Mouse (Mus musculus): Measurements from ENCODE around the gene Fras1. TPM values are rescaled to one million over a fixed set of nuclear protein-coding genes. Genes with fewer than 3 reads are reported as not detected.

The Fras1 gene
- polyA plus RNA-seq, 1 experiment from 2014 or later, result 1.2 TPM

GRCm38 (mm10) chr5:96783506-96784288 is 409.9 kb downstream of the Fras1 start:
- DNase-seq (ENCODE audit: low spot score), result no peak

DNA sequence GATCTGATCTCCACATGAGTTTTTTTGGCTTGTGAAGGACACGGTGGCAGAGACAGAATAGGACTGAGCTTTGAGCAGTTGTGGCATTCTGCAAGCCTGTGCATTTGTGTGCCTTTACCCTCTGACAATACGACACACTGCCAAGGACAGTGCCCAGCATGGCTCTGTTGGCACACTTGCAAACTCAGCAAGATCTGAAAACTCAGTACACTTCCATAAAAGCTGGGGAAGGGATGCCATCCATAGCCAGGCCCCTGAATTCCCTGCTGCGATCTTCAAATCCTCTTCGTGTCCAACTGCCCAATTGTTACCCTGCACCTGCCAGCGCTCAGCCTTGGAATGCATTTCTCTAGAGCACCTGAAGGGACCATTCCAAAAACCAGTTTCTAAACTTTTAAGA is 411.3 kb downstream of the Fras1 start:
- no peak for DNase-seq (ENCODE audit: low spot score)

DNA sequence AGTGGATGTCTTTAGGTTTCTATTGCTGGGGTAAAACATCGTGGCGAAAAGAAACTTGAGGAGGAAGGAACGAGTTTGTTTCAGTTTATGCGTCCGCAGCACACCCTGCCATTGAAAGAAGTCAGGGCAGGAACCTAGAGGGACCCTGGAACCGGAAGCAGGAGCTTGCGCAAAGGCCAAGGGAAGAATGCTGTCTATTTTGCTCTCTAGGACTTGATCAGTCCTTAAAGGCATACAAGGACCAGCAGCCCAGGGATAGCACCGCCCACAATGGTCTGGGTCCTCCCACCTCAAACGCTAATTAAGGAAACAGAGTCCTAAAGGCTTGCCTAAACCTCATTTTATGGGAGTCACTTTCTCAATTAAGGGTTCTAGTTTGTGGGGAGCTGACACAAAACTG is 418.7 kb downstream of the Fras1 start:
- DNase-seq (ENCODE audit: low spot score), result no peak

GRCm38 (mm10) chr5:96792936-96793718 is 419.4 kb downstream of the Fras1 start, which contains the start of gene Anxa3:
Gene Anxa3, plus strand, starts transcription at chr5:96793339.
- no peak for DNase-seq (ENCODE audit: low spot score)

GRCm38 (mm10) chr5:96793953-96794635 is 420.3 kb downstream of the Fras1 start:
- no peak for DNase-seq (ENCODE audit: low spot score)

- no peak for DNase-seq (ENCODE audit: low spot score)
Measured at GRCm38 (mm10) chr5:96795752-96796151, 422.0 kb downstream of the Fras1 start.

GRCm38 (mm10) chr5:96797465-96797864 is 423.7 kb downstream of the Fras1 start:
- no peak for DNase-seq (ENCODE audit: low spot score)

- no peak for DNase-seq (ENCODE audit: low spot score)
Measured at GRCm38 (mm10) chr5:96799165-96799564, 425.4 kb downstream of the Fras1 start.

DNA sequence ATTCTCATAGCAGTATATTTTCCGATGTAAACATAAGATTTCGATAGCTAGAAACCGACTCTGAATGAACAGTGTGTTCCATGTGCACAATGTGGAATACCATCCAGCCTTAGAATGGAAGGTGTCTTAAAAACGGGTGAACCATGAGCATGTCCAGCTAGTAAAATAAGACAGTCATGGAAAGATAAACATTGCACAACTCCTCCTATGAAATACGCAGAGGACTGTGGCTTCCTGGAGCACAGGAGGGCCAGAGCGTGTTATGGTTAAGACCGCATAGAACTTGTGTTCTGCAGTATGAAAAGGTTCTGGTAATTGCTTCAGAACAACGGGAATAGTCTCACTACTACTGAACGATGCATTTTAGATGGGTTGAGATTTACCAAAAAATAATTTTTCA is 426.2 kb downstream of the Fras1 start:
- DNase-seq (ENCODE audit: low spot score), result no peak

- no peak for DNase-seq (ENCODE audit: low spot score)
Measured at GRCm38 (mm10) chr5:96802185-96802584, 428.4 kb downstream of the Fras1 start.

GRCm38 (mm10) chr5:96803091-96803490 is 429.3 kb downstream of the Fras1 start:
- DNase-seq (ENCODE audit: low spot score), result no peak

GRCm38 (mm10) chr5:96804304-96804703 is 430.5 kb downstream of the Fras1 start:
- no peak for DNase-seq (ENCODE audit: low spot score)

GRCm38 (mm10) chr5:96804813-96805212 is 431.1 kb downstream of the Fras1 start:
- DNase-seq (ENCODE audit: low spot score), result no peak

- no peak for DNase-seq (ENCODE audit: low spot score)
Measured at GRCm38 (mm10) chr5:96810620-96811019, 436.9 kb downstream of the Fras1 start.

- peak; percentile 26 for DNase-seq (ENCODE audit: low spot score)
Measured at GRCm38 (mm10) chr5:96824769-96825327, 451.1 kb downstream of the Fras1 start.

DNA sequence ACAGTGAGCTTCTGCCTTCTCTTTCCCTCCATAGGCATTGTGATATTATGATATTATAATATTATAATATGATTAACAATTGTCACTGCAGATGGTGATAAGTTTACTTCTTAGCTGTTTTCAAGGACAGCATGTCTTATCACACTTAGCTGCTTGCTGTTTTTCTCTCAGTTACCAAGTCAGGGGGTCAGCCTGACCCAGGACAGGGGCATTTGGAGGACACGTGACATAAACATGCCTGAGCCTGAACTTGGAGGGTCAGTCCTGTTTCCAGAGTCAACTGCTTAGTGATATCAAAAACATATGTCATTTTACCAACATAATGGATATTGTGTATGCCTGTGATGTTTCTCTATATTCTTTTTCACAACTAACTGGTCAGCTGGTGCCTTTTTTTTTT is 453.4 kb downstream of the Fras1 start:
- DNase-seq (ENCODE audit: low spot score), result no peak

Other genes with a start within 250 kb of the Fras1 start
- gene Cnot6l, start 209.8 kb upstream of the Fras1 start, polyA plus RNA-seq (2015; fragmentation: Nextera tagmentation; extraction: Ambion mirVana), result 72.0 and 89.7 TPM in 2 replicates
- gene Mrpl1, start 164.5 kb upstream of the Fras1 start, polyA plus RNA-seq (2015; fragmentation: Nextera tagmentation; extraction: Ambion mirVana), result 26.4 and 29.1 TPM in 2 replicates

Measured in thymus, postnatal 0 days (tissue).